Mouse (Mus musculus): Measurements from ENCODE around the gene Ggt7. TPM values are rescaled to one million over a fixed set of nuclear protein-coding genes. Genes with fewer than 3 reads are reported as not detected.

The Ggt7 gene
- polyA plus RNA-seq, 1 experiment: 1.4 TPM

- Histone ChIP-seq H3K9ac (ENCODE audit: low read depth, poor library complexity, severe bottlenecking) (no peak overlapping the region), H3K27me3 (ENCODE audit: control insufficient read depth, insufficient read depth, low read length, poor library complexity, severe bottlenecking) (no peaks in the 10 kb centered on the region), H3K9me3 (replicated peaks; ENCODE audit: control insufficient read depth, insufficient read depth, low read length, poor library complexity, severe bottlenecking) (no peaks in the 10 kb centered on the region), H3K27ac (ENCODE audit: insufficient read depth, low read length) (no peak overlapping the region), H3K36me3 (ENCODE audit: control insufficient read depth, insufficient read depth, low read length, poor library complexity, severe bottlenecking) (no peaks in the 10 kb centered on the region), H3K4me3 (ENCODE audit: low read depth, low read length) (no peak overlapping the region), H3K4me1 (ENCODE audit: control insufficient read depth, insufficient read depth, low read length) (no peaks in the 10 kb centered on the region)
- TF ChIP-seq POLR2A (IDR thresholded peaks at IDR 0.05; ENCODE audit: insufficient read depth, low read length): no peak
- no peak for TF ChIP-seq EP300 (IDR thresholded peaks at IDR 0.05; ENCODE audit: insufficient read depth, low read depth, low read length)
- no peak for TF ChIP-seq CTCF (IDR thresholded peaks at IDR 0.05; ENCODE audit: low read depth, low read length)
Observed at GRCm38 (mm10) chr2:155504440-155505355, 13.3 kb downstream of the Ggt7 start.

DNA sequence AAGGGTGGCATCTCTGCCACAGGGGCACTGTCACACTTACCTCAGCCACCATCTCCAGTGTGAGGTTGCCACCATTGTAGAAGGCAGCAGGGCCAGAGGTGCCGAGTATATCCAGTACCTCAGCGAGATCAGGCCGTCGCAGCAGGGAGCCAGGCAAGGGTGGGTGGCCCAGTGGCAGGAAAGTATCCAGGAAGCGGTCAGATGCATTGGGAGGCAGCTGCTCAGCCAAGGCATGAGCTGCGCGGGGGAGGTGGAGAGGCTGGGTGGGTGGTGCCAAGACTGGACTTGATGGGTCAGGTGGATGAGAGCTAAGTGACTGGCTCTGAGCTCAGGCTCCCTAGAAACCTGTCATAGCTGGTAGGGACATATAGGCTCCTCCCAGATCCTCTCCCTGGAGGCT, 15.4 kb downstream of the Ggt7 start:
- Histone ChIP-seq H3K9me3 (replicated peaks; ENCODE audit: control insufficient read depth, insufficient read depth, low read length, poor library complexity, severe bottlenecking) (no peaks in the 10 kb centered on the region), H3K27me3 (ENCODE audit: control insufficient read depth, insufficient read depth, low read length, poor library complexity, severe bottlenecking) (no peaks in the 10 kb centered on the region), H3K9ac (ENCODE audit: low read depth, poor library complexity, severe bottlenecking) (no peak overlapping the region), H3K27ac (ENCODE audit: insufficient read depth, low read length) (no peak overlapping the region), H3K4me3 (ENCODE audit: low read depth, low read length) (no peak overlapping the region), H3K36me3 (ENCODE audit: control insufficient read depth, insufficient read depth, low read length, poor library complexity, severe bottlenecking) (no peaks in the 10 kb centered on the region), H3K4me1 (ENCODE audit: control insufficient read depth, insufficient read depth, low read length) (no peaks in the 10 kb centered on the region)
- no peak for TF ChIP-seq POLR2A (IDR thresholded peaks at IDR 0.05; ENCODE audit: insufficient read depth, low read length)
- no peak for TF ChIP-seq EP300 (IDR thresholded peaks at IDR 0.05; ENCODE audit: insufficient read depth, low read depth, low read length)
- TF ChIP-seq CTCF (IDR thresholded peaks at IDR 0.05; ENCODE audit: low read depth, low read length): no peak

- Histone ChIP-seq H3K9ac (ENCODE audit: low read depth, poor library complexity, severe bottlenecking) (no peak overlapping the region), H3K27ac (ENCODE audit: insufficient read depth, low read length) (no peak overlapping the region), H3K4me1 (ENCODE audit: control insufficient read depth, insufficient read depth, low read length) (no peaks in the 10 kb centered on the region), H3K4me3 (ENCODE audit: low read depth, low read length) (no peak overlapping the region), H3K27me3 (ENCODE audit: control insufficient read depth, insufficient read depth, low read length, poor library complexity, severe bottlenecking) (no peaks in the 10 kb centered on the region), H3K9me3 (replicated peaks; ENCODE audit: control insufficient read depth, insufficient read depth, low read length, poor library complexity, severe bottlenecking) (no peaks in the 10 kb centered on the region), H3K36me3 (ENCODE audit: control insufficient read depth, insufficient read depth, low read length, poor library complexity, severe bottlenecking) (no peaks in the 10 kb centered on the region)
- TF ChIP-seq POLR2A (IDR thresholded peaks at IDR 0.05; ENCODE audit: insufficient read depth, low read length) (no peak), EP300 (IDR thresholded peaks at IDR 0.05; ENCODE audit: insufficient read depth, low read depth, low read length) (no peak), CTCF (IDR thresholded peaks at IDR 0.05; ENCODE audit: low read depth, low read length) (no peak)
Observed at GRCm38 (mm10) chr2:155490998-155491397, 27.0 kb downstream of the Ggt7 start.

DNA sequence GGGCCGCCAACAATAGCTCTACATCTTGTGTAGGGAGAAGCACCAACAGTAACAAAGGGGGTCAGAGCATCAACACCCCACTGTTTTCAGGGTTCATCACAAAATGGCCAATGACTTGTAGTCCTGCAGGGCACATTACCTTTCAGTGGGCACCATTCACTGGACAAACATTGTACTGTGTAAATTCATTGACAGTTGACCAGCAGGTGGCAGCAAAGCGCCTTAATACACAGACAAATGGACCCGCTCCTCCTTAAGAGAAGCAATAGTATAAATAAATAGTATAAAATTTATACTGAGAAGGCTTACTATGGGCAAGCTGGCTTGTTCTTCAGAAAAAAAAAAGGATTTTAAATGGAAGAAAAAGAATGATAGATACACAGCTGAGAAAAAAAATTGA, 36.0 kb downstream of the Ggt7 start:
- Histone ChIP-seq H3K36me3 (ENCODE audit: control insufficient read depth, insufficient read depth, low read length, poor library complexity, severe bottlenecking) (no peaks in the 10 kb centered on the region), H3K9me3 (replicated peaks; ENCODE audit: control insufficient read depth, insufficient read depth, low read length, poor library complexity, severe bottlenecking) (peaks cover 4% of the 10 kb centered on the region), H3K9ac (ENCODE audit: low read depth, poor library complexity, severe bottlenecking) (no peak overlapping the region), H3K27me3 (ENCODE audit: control insufficient read depth, insufficient read depth, low read length, poor library complexity, severe bottlenecking) (no peaks in the 10 kb centered on the region), H3K4me1 (ENCODE audit: control insufficient read depth, insufficient read depth, low read length) (no peaks in the 10 kb centered on the region), H3K4me3 (ENCODE audit: low read depth, low read length) (no peak overlapping the region), H3K27ac (ENCODE audit: insufficient read depth, low read length) (no peak overlapping the region)
- TF ChIP-seq POLR2A (IDR thresholded peaks at IDR 0.05; ENCODE audit: insufficient read depth, low read length): no peak
- TF ChIP-seq EP300 (IDR thresholded peaks at IDR 0.05; ENCODE audit: insufficient read depth, low read depth, low read length): no peak
- TF ChIP-seq CTCF (IDR thresholded peaks at IDR 0.05; ENCODE audit: low read depth, low read length): no peak

DNA sequence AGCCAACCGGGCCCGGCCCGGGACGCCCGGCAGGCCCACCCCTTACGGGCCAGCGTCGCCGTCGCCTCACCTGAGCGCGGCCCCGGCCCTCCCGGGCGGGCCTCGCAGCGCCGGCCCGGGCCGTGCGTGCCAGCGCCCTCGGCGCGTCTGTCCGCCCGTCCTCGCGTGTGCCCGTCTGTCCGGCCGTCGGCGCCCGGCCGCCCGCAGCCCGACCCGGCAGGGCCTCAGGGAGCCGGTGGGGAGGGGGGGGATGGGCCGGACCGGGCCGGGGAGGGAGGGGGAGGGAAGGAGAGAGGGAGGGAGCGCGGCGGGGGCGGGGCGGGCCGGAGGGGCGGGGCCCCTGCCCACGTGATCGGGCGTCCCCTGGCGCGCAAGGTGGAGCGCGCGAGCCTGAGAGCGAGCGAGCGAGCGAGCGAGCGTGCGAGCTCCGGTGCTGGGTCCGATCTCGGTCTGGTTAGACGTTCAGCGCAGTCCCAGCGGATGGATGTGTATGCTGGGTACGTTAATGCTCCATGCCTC, 44.4 kb downstream of the Ggt7 start, which contains the start of gene Ncoa6:
TSS of gene Ncoa6 (minus strand) at position 325 of the 519 bp plus-strand sequence.
- TF ChIP-seq EP300 (IDR thresholded peaks at IDR 0.05; ENCODE audit: insufficient read depth, low read depth, low read length) (no peak), CTCF (IDR thresholded peaks at IDR 0.05; ENCODE audit: low read depth, low read length) (no peak), POLR2A (IDR thresholded peaks at IDR 0.05; ENCODE audit: insufficient read depth, low read length) (no peak)
- Histone ChIP-seq H3K4me1 (ENCODE audit: control insufficient read depth, insufficient read depth, low read length) (no peaks in the 10 kb centered on the region), H3K9me3 (replicated peaks; ENCODE audit: control insufficient read depth, insufficient read depth, low read length, poor library complexity, severe bottlenecking) (no peaks in the 10 kb centered on the region), H3K9ac (ENCODE audit: low read depth, poor library complexity, severe bottlenecking) (peak within 1 kb of the TSS; percentile 96), H3K4me3 (ENCODE audit: low read depth, low read length) (peak within 1 kb of the TSS; percentile 74), H3K27ac (ENCODE audit: insufficient read depth, low read length) (no peak within 1 kb of the TSS), H3K36me3 (ENCODE audit: control insufficient read depth, insufficient read depth, low read length, poor library complexity, severe bottlenecking) (no peaks in the 10 kb centered on the region), H3K27me3 (ENCODE audit: control insufficient read depth, insufficient read depth, low read length, poor library complexity, severe bottlenecking) (no peaks in the 10 kb centered on the region)
